Mouse (Mus musculus): ENCODE results near the gene Uck1. TPM values are rescaled to one million over a fixed set of nuclear protein-coding genes. Genes with fewer than 3 reads are reported as not detected.
A peak's percentile ranks its signal among the peaks of the same experiment; 100 is the strongest.

The Uck1 gene
- polyA plus RNA-seq (2012; rRNA removed), result 23.5 and 24.5 TPM in 2 replicates

- Histone ChIP-seq H3K27me3 (ENCODE audit: control insufficient read depth, insufficient read depth, low read length) (no peaks in the 10 kb centered on the region), H3K4me3 (ENCODE audit: control insufficient read depth, low read depth, low read length) (peak within 1 kb of the TSS; percentile 93), H3K36me3 (ENCODE audit: control insufficient read depth, insufficient read depth, low read length) (no peaks in the 10 kb centered on the region), H3K4me1 (ENCODE audit: control insufficient read depth, insufficient read depth, low read length) (peaks cover 9% of the 10 kb centered on the region), H3K27ac (ENCODE audit: control insufficient read depth, insufficient read depth, low read depth, low read length) (peak within 1 kb of the TSS; percentile 74)
- TF ChIP-seq POLR2A (IDR thresholded peaks at IDR 0.05; ENCODE audit: control insufficient read depth, low read depth, low read length), result peak; percentile 89
- no peak; the same call in 1 of the 2 replicates for TF ChIP-seq CTCF (IDR thresholded peaks at IDR 0.05; ENCODE audit: control insufficient read depth, insufficient read depth, insufficient replicate concordance, low read depth, low read length)
Observed at GRCm38 (mm10) chr2:32259657-32260417, at the start of gene Uck1. TSS of gene Uck1 (minus strand) at chr2:32260159.

- Histone ChIP-seq H3K4me1 (ENCODE audit: control insufficient read depth, insufficient read depth, low read length) (peaks cover 10% of the 10 kb centered on the region), H3K27ac (ENCODE audit: control insufficient read depth, insufficient read depth, low read depth, low read length) (no peak overlapping the region), H3K27me3 (ENCODE audit: control insufficient read depth, insufficient read depth, low read length) (no peaks in the 10 kb centered on the region), H3K4me3 (ENCODE audit: control insufficient read depth, low read depth, low read length) (no peak overlapping the region), H3K36me3 (ENCODE audit: control insufficient read depth, insufficient read depth, low read length) (peaks cover 13% of the 10 kb centered on the region)
- TF ChIP-seq CTCF (IDR thresholded peaks at IDR 0.05; ENCODE audit: control insufficient read depth, insufficient read depth, insufficient replicate concordance, low read depth, low read length) (no peak), POLR2A (IDR thresholded peaks at IDR 0.05; ENCODE audit: control insufficient read depth, low read depth, low read length) (no peak)
Observed at GRCm38 (mm10) chr2:32308870-32309568, 49.1 kb upstream of the Uck1 start.

GRCm38 (mm10) chr2:32307941-32308760, 48.2 kb upstream of the Uck1 start:
- Histone ChIP-seq H3K27ac (ENCODE audit: control insufficient read depth, insufficient read depth, low read depth, low read length) (no peak overlapping the region), H3K27me3 (ENCODE audit: control insufficient read depth, insufficient read depth, low read length) (no peaks in the 10 kb centered on the region), H3K4me3 (ENCODE audit: control insufficient read depth, low read depth, low read length) (no peak overlapping the region), H3K36me3 (ENCODE audit: control insufficient read depth, insufficient read depth, low read length) (peaks cover 13% of the 10 kb centered on the region), H3K4me1 (ENCODE audit: control insufficient read depth, insufficient read depth, low read length) (peaks cover 10% of the 10 kb centered on the region)
- TF ChIP-seq POLR2A (IDR thresholded peaks at IDR 0.05; ENCODE audit: control insufficient read depth, low read depth, low read length) (no peak), CTCF (IDR thresholded peaks at IDR 0.05; ENCODE audit: control insufficient read depth, insufficient read depth, insufficient replicate concordance, low read depth, low read length) (peak; percentile 57)

- Histone ChIP-seq H3K27ac (ENCODE audit: control insufficient read depth, insufficient read depth, low read depth, low read length) (no peak overlapping the region), H3K4me1 (ENCODE audit: control insufficient read depth, insufficient read depth, low read length) (peaks cover 7% of the 10 kb centered on the region), H3K36me3 (ENCODE audit: control insufficient read depth, insufficient read depth, low read length) (peaks cover 13% of the 10 kb centered on the region), H3K27me3 (ENCODE audit: control insufficient read depth, insufficient read depth, low read length) (no peaks in the 10 kb centered on the region), H3K4me3 (ENCODE audit: control insufficient read depth, low read depth, low read length) (no peak overlapping the region)
- TF ChIP-seq CTCF (IDR thresholded peaks at IDR 0.05; ENCODE audit: control insufficient read depth, insufficient read depth, insufficient replicate concordance, low read depth, low read length), result no peak
- TF ChIP-seq POLR2A (IDR thresholded peaks at IDR 0.05; ENCODE audit: control insufficient read depth, low read depth, low read length), result no peak
Observed at GRCm38 (mm10) chr2:32307247-32307798, 47.4 kb upstream of the Uck1 start.

- H3K4me3 ChIP-seq (ENCODE audit: control insufficient read depth, low read depth, low read length), result no peak overlapping the region
- H3K27me3 ChIP-seq (ENCODE audit: control insufficient read depth, insufficient read depth, low read length), result no peaks in the 10 kb centered on the region
- H3K4me1 ChIP-seq (ENCODE audit: control insufficient read depth, insufficient read depth, low read length), result no peaks in the 10 kb centered on the region
- H3K36me3 ChIP-seq (ENCODE audit: control insufficient read depth, insufficient read depth, low read length), result peaks cover 15% of the 10 kb centered on the region
- H3K27ac ChIP-seq (ENCODE audit: control insufficient read depth, insufficient read depth, low read depth, low read length), result no peak overlapping the region
- TF ChIP-seq CTCF (IDR thresholded peaks at IDR 0.05; ENCODE audit: control insufficient read depth, insufficient read depth, insufficient replicate concordance, low read depth, low read length), result no peak
- no peak for TF ChIP-seq POLR2A (IDR thresholded peaks at IDR 0.05; ENCODE audit: control insufficient read depth, low read depth, low read length)
Observed at GRCm38 (mm10) chr2:32306176-32306575, 46.2 kb upstream of the Uck1 start.

GRCm38 (mm10) chr2:32305668-32306067, 45.7 kb upstream of the Uck1 start:
- H3K27me3 ChIP-seq (ENCODE audit: control insufficient read depth, insufficient read depth, low read length), result no peaks in the 10 kb centered on the region
- no peaks in the 10 kb centered on the region for H3K4me1 ChIP-seq (ENCODE audit: control insufficient read depth, insufficient read depth, low read length)
- no peak overlapping the region for H3K27ac ChIP-seq (ENCODE audit: control insufficient read depth, insufficient read depth, low read depth, low read length)
- H3K4me3 ChIP-seq (ENCODE audit: control insufficient read depth, low read depth, low read length), result no peak overlapping the region
- TF ChIP-seq CTCF (IDR thresholded peaks at IDR 0.05; ENCODE audit: control insufficient read depth, insufficient read depth, insufficient replicate concordance, low read depth, low read length) (no peak), POLR2A (IDR thresholded peaks at IDR 0.05; ENCODE audit: control insufficient read depth, low read depth, low read length) (no peak)
- H3K36me3 ChIP-seq (ENCODE audit: control insufficient read depth, insufficient read depth, low read length), result peaks cover 15% of the 10 kb centered on the region

Data from testis, adult 2 months (tissue).